Mouse (Mus musculus) embryonic fibroblast, embryonic 13.5 days (primary cell): Measurements from ENCODE around the gene Pcgf1. TPM values are rescaled to one million over a fixed set of nuclear protein-coding genes. Genes with fewer than 3 reads are reported as not detected.

ENCODE experiments used
- H3K27ac ChIP-seq: 2 replicates; pipeline ENCODE4 v1.5.1; 2012; ENCODE audit warnings: low read length, control low read depth, inconsistent platforms; ENCODE audit not compliant: insufficient read depth
- H3K4me1 ChIP-seq: 2 replicates; pipeline ENCODE4 v1.6.1; 2011; ENCODE audit warnings: low read length; ENCODE audit not compliant: control insufficient read depth, insufficient read depth
- H3K4me3 ChIP-seq: 2 replicates; pipeline ENCODE4 v1.5.1; 2011; ENCODE audit warnings: mild to moderate bottlenecking, control low read depth, low read length; ENCODE audit not compliant: insufficient read depth
- CTCF ChIP-seq: IDR thresholded peaks from 2 replicates; pipeline ENCODE4 v1.5.1; 2011; ENCODE audit warnings: mild to moderate bottlenecking, control low read depth, low read length, moderate library complexity, borderline replicate concordance; ENCODE audit not compliant: insufficient read depth
- POLR2A ChIP-seq: IDR thresholded peaks from 2 replicates; pipeline ENCODE4 v1.6.1; 2011; ENCODE audit warnings: low read depth, mild to moderate bottlenecking, control low read depth, low read length, moderate library complexity
- polyA plus RNA-seq: library from polyadenylated mRNA; stranded (reverse); fragments of >200 nt; gene quantifications from 2 replicates; pipeline ENCODE4 v1.2.4, GENCODE M21; 2011; ENCODE audit warnings: low read depth; ENCODE audit not compliant: missing spikeins, insufficient read length

Gene Pcgf1
- polyA plus RNA-seq, 1 experiment = 15.2 TPM

DNA sequence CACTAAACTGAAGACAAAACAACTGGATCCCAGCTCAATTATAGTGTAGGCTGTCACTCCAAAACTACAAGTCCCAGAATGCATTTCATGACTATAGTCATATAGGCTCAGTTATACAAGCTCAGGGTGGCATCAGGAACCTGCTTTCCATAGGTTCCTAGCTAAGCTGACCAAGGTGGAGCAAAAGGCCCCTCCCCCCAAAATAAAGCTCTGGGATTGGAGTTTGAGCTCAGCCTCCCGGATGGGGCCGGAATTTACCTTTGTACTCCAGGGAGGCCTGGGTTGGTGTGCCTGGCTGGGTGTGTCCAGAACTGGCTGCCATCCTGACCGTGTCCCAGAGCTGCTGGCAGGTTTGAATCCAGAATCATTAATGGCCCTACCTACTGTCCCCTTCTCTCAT lies 19.9 kb upstream of the Pcgf1 start, which contains the start of gene Dqx1:
Gene Dqx1, plus strand, starts transcription at position 55 of the 400 bp plus-strand sequence.
- H3K27ac ChIP-seq = no peak within 1 kb of the TSS
- peaks cover 5% of the 10 kb centered on the region for H3K4me1 ChIP-seq
- TF ChIP-seq POLR2A (no peak), CTCF (no peak)
- no peak within 1 kb of the TSS for H3K4me3 ChIP-seq

DNA sequence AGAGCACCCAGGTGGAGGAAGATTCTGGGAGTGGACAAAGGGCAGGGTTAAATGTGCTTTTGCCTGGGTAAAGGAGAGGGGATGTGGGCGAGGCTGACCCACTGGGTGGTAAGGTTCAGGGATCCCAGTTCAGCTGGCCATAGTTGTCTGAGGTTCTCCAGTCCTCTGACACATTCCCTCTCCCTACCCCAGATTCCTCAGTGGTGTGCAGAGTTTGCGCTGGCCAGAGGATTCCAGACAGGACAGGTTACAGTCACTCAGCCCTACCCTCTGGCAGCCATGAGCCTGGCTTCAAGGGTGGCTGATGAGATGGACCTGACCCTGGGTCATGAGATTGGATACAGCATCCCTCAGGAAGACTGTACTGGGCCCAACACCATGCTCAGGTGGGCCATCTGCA lies 18.9 kb upstream of the Pcgf1 start:
- no peak for TF ChIP-seq CTCF
- TF ChIP-seq POLR2A = no peak
- no peak overlapping the region for H3K27ac ChIP-seq
- no peak overlapping the region for H3K4me3 ChIP-seq
- H3K4me1 ChIP-seq = peaks cover 5% of the 10 kb centered on the region

DNA sequence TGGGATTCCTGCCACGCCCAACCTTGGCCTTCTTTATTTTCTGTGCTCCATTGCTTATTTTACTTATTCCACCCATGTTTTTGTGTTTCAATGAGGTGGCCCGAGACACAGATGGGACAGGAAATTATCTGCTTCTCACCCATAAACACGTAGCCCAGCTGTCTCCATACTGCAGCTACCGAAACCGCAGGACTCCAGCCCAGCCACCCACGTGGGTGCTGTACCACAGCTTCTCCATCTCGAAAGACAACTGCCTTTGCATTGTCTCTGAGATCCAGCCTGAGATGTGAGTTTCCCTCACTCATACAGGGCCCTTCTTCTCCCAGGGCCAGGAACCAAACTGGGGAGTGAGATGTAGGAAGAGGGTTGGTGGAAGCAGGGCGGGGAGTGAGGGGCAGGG lies 11.7 kb upstream of the Pcgf1 start:
- no peak for TF ChIP-seq CTCF
- no peak for TF ChIP-seq POLR2A
- H3K4me1 ChIP-seq = no peaks in the 10 kb centered on the region
- no peak overlapping the region for H3K4me3 ChIP-seq
- no peak overlapping the region for H3K27ac ChIP-seq

DNA sequence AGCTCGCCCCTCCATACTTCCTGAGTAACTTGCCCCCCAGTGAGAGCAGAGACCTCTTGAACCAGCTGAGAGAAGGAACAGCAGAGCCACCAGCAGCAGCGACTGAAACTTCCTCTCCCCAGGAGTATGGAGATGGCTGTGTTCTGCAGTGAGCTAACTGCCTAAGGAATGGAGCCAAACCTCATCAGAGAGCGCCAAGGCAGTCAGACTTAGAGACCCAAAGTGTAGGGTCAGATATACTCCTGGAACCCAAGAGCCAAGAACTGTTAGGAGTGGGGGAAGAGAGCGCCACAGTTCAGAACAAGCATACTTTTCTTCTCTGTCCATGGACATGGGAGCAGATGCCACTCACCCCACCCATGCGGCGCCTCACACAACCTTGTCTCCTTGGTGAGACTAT lies 11.2 kb upstream of the Pcgf1 start:
- H3K4me3 ChIP-seq = no peak overlapping the region
- TF ChIP-seq POLR2A = no peak
- no peak for TF ChIP-seq CTCF
- H3K4me1 ChIP-seq = no peaks in the 10 kb centered on the region
- H3K27ac ChIP-seq = no peak overlapping the region

DNA sequence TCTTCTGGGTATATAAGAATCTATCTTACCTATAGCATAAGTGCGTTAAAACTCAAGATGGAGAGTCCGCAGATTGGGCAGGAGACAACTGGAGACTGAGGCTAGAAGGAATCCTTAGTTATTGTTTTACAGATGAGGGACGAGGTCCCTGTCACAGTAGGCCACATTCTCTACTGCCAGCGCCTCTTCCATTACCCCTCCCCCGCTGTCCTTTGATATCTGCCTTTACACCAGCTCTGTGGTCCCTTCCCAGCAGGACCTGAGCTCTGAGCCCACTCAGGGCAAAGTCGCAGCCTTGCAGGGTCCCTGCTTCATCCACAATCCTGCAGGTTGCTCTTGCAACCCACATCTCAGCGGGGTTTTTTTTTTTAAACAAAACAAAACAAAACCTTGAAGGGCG lies 9.4 kb upstream of the Pcgf1 start:
- TF ChIP-seq POLR2A = no peak
- TF ChIP-seq CTCF = no peak
- Histone ChIP-seq H3K27ac (no peak overlapping the region), H3K4me3 (no peak overlapping the region), H3K4me1 (no peaks in the 10 kb centered on the region)

DNA sequence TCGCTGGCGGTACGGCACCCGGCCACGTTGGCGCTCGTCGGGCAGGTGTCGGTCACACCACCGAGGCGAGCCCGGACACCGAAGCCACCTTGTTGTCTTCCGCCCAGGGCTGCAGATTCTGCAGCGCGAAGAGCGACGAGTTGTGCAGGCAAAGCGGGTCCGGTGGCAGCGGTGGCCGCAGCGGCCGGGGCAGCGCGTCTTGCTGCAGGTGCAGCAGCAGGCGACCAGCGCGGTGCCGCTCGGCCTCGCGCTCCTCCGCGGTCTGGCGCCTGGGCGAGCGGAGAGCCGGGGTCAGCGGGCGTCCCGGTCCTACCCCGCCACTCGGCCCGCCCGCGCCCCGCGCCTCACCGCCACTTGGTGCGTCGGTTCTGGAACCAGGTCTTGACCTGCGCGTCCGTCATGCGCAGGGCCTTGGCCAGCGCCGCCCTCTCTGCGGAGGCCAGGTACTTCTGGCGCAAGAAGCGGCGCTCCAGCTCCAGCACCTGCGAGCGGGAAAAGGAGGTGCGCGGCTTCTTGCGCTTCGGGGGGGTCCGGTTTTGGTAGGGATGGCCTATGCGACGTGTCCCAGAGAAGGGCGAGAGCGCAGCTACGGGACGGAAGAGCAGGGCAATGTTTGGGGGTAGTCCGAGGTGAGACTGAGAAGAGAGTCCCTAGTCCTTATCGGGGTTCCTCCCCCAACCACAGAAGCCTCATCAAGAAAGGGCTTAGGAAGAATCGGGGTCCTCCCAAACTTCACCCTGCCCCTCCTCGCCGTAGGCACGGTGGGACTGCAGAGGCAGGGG lies 8.8 kb upstream of the Pcgf1 start:
- Histone ChIP-seq H3K4me1 (no peaks in the 10 kb centered on the region), H3K4me3 (no peak overlapping the region), H3K27ac (no peak overlapping the region)
- no peak for TF ChIP-seq CTCF
- TF ChIP-seq POLR2A = no peak

DNA sequence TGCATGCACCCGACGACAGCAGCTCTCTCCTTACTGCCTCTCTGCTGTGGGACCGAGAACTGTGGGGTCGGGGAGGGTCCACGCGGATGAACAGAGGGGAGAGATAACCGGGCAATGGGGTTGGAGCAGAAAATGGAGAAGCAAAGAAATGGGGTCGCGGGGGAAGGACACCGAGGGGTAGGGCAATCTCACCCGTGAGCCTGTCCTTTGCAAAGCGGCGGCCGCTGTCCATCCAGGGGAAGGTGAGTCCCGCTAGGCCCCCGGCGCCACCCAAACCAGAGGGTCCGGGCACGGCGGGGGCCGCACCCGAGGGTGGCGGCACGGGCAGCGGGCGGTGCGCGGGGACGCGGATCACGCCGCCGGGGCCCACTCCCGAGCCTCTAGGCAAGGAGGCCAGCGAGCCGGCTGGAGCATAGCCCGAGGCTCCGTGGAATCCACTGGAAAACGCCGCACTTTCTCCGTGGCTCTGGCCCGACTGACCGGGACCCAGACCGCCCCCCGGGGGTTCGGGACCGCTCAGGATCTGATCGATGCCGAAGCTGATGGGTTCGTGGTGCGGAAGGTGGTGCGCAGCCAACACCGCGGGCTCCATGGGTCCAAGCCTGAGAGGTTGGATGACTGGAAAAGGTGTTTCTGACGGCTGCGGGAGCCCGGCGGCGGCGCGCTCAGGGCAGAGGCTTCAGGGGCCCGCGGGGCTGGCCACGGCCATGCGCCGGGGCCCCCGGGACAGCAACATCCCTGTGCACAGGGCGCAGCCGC lies 8.0 kb upstream of the Pcgf1 start:
- H3K27ac ChIP-seq = no peak overlapping the region
- no peak for TF ChIP-seq POLR2A
- no peak for TF ChIP-seq CTCF
- no peaks in the 10 kb centered on the region for H3K4me1 ChIP-seq
- H3K4me3 ChIP-seq = no peak overlapping the region

DNA sequence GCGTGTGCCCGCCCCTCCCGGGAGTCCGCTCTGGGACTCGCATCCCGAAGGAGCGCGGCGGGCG lies 7.6 kb upstream of the Pcgf1 start, which contains the start of gene Tlx2:
Gene Tlx2, minus strand, starts transcription at position 47 of the 64 bp plus-strand sequence.
- Histone ChIP-seq H3K4me3 (no peak within 1 kb of the TSS), H3K27ac (no peak within 1 kb of the TSS)
- TF ChIP-seq POLR2A (no peak), CTCF (no peak)

DNA sequence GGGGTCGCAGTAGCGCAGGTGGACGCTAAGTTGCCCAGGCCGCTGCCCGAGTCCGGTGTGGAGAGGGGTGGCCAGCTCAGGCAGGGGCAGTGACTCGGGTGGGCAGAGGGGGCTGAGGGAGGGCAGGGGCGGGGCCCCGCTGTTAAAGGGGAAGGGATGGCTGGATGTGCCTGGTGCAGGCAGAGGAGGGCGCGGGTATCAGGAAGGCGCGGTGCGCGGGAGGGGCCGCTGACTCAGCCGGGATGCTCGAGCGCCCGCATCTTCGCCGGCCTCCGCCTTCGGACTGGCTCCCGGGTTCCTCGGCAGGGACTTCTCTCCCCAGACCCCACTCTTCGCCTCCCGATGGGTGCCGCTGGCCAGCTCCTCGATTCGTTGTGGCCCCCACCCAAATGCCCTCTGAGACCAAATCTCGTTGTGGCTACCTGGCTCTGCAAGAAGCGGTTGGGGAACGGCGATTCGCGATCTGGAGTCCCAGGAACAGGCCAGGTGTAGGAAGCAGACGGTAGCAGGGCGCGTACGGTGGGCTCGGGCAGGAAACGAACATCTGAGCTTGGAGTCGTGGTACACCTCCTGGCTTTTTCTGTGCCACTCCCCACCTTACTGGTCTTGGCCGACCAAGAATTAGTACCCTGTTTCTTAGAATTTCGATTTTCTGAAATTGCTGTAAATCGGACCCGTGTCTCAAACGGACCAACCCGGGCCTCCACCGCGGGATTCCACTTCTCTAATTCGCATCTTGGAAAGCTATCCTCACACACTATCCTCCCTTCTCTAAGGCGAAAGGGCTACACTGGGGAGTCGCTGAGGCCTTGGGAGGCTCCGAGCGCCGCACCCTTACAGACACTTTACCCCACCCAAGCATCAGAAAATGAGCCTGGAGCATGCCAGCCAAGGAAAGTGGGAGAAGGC lies 7.1 kb upstream of the Pcgf1 start:
- Histone ChIP-seq H3K27ac (no peak overlapping the region), H3K4me1 (no peaks in the 10 kb centered on the region), H3K4me3 (no peak overlapping the region)
- TF ChIP-seq CTCF (no peak), POLR2A (no peak)

More for the DNA sequence above, 7.6 kb upstream of the Pcgf1 start, which contains the start of gene Tlx2:
- H3K4me1 ChIP-seq = no peaks in the 10 kb centered on the region
